Mouse (Mus musculus) midbrain, embryonic 15.5 days (tissue): ENCODE measurements around the gene Senp6. TPM values are rescaled to one million over a fixed set of nuclear protein-coding genes. Genes with fewer than 3 reads are reported as not detected.
A peak's percentile ranks its signal among the peaks of the same experiment; 100 is the strongest.
"Not testable (repeated sequence)": the region's sequence is repeated elsewhere in the genome, so short reads cannot be mapped to it uniquely, and the experiment has no call there.

Experiments
- ATAC-seq: fragments of 200-750 bp; cut with Nextera tagmentation; replicated peaks from 2 replicates; pipeline ENCODE4 v1.8.0; 2017; ENCODE audit warnings: moderate TSS enrichment
- H3K27ac ChIP-seq: fragments of 300-500 bp; sonication (generic); 2 replicates; pipeline ENCODE4 v1.5.1; 2015; ENCODE audit warnings: mild to moderate bottlenecking, inconsistent platforms
- H3K27me3 ChIP-seq: fragments of 300-500 bp; sonication (generic); replicated peaks from 2 replicates; pipeline ENCODE4 v1.6.1; 2015; ENCODE audit warnings: inconsistent platforms
- H3K36me3 ChIP-seq: fragments of 300-500 bp; sonication (generic); replicated peaks from 2 replicates; pipeline ENCODE4 v1.6.1; 2015; ENCODE audit warnings: inconsistent platforms
- H3K4me1 ChIP-seq: fragments of 300-500 bp; sonication (generic); 2 replicates; pipeline ENCODE4 v1.6.1; 2015; ENCODE audit warnings: inconsistent platforms
- H3K4me2 ChIP-seq: fragments of 300-500 bp; sonication (generic); 2 replicates; pipeline ENCODE4 v1.6.1; 2015; ENCODE audit warnings: inconsistent platforms, mild to moderate bottlenecking, moderate library complexity
- H3K4me3 ChIP-seq: fragments of 300-500 bp; sonication (generic); 2 replicates; pipeline ENCODE4 v1.5.1; 2015; ENCODE audit warnings: mild to moderate bottlenecking, inconsistent platforms
- H3K9ac ChIP-seq: fragments of 300-500 bp; sonication (generic); 2 replicates; pipeline ENCODE4 v1.6.1; 2015; ENCODE audit warnings: mild to moderate bottlenecking, inconsistent platforms
- H3K9me3 ChIP-seq: fragments of 300-500 bp; sonication (generic); 2 replicates; pipeline ENCODE4 v1.6.1; 2016; ENCODE audit warnings: inconsistent platforms
- whole genome bisulfite sequencing: fragments of 180-500 bp; shearing (Covaris S2); methylation state at CpG from one replicate; pipeline ENCODE4 v1.1.7; 2015; ENCODE audit warnings: mixed read lengths; 5-methylcytosine and 5-hydroxymethylcytosine counted together
- polyA plus RNA-seq: library from polyadenylated mRNA; unstranded; fragments of >200 nt; fragmentation: Nextera tagmentation; extraction: Ambion mirVana; gene quantifications from 2 replicates; pipeline ENCODE4 v1.2.1, GENCODE M21; 2015

Gene Senp6
- 54.7 and 55.0 TPM in 2 replicates for polyA plus RNA-seq

- Histone ChIP-seq H3K4me1 (peaks cover 28% of the 10 kb centered on the region), H3K36me3 (no peaks in the 10 kb centered on the region), H3K27ac (peak within 1 kb of the TSS; percentile 100), H3K4me2 (peak within 1 kb of the TSS; percentile 62), H3K4me3 (peak within 1 kb of the TSS; percentile 87), H3K9me3 (no peaks in the 10 kb centered on the region), H3K27me3 (no peaks in the 10 kb centered on the region), H3K9ac (peak within 1 kb of the TSS; percentile 98)
- under 1% methylated on average over 73 of the region's 74 CpGs for WGBS
- peak; percentile 93 for ATAC-seq
Observed at GRCm38 (mm10) chr9:80066367-80067220, at the start of gene Senp6. Senp6 (plus strand) TSS chr9:80066903.

DNA sequence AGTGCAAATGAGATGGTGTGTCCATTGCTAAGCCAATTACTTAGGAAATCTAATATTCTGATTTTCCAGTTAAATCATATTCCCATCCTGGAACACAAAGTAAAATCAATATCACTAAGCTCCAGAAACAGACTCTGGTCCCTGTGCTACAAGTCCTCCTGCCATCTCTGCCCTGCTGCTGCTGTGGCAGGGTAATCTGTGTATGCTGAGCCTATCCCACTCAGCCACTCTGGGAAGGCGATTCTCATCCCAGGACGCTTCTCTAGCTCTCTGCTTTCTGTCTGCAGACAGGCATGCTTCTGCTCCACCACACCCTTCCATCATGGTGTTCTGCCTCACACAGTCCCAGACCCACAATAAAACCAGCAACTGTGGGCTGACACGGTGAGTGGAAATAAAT, 46.3 kb upstream of the Senp6 start:
- Histone ChIP-seq H3K27me3 (no peaks in the 10 kb centered on the region), H3K27ac (no peak overlapping the region), H3K36me3 (no peaks in the 10 kb centered on the region), H3K9me3 (no peaks in the 10 kb centered on the region), H3K9ac (no peak overlapping the region), H3K4me2 (no peak overlapping the region), H3K4me1 (no peaks in the 10 kb centered on the region), H3K4me3 (no peak overlapping the region)
- WGBS: 67% methylated on average over 3 of the region's 3 CpGs
- ATAC-seq: no peak

- 28% methylated on average over 1 of the region's 1 CpGs for WGBS
- H3K27ac ChIP-seq: no peak overlapping the region
- no peaks in the 10 kb centered on the region for H3K4me1 ChIP-seq
- H3K9me3 ChIP-seq: no peaks in the 10 kb centered on the region
- no peak for ATAC-seq
- H3K27me3 ChIP-seq: no peaks in the 10 kb centered on the region
- no peak overlapping the region for H3K9ac ChIP-seq
- H3K4me3 ChIP-seq: no peak overlapping the region
- H3K4me2 ChIP-seq: no peak overlapping the region
- H3K36me3 ChIP-seq: no peaks in the 10 kb centered on the region
Observed at GRCm38 (mm10) chr9:80021648-80022047, 45.1 kb upstream of the Senp6 start.

- Histone ChIP-seq H3K4me2 (no peak overlapping the region), H3K9me3 (no peaks in the 10 kb centered on the region), H3K27ac (no peak overlapping the region), H3K36me3 (no peaks in the 10 kb centered on the region), H3K9ac (no peak overlapping the region), H3K27me3 (no peaks in the 10 kb centered on the region), H3K4me1 (no peaks in the 10 kb centered on the region), H3K4me3 (no peak overlapping the region)
- WGBS: 64% methylated on average over 8 of the region's 8 CpGs
- no peak for ATAC-seq
Observed at GRCm38 (mm10) chr9:80022821-80023220, 43.9 kb upstream of the Senp6 start.

DNA sequence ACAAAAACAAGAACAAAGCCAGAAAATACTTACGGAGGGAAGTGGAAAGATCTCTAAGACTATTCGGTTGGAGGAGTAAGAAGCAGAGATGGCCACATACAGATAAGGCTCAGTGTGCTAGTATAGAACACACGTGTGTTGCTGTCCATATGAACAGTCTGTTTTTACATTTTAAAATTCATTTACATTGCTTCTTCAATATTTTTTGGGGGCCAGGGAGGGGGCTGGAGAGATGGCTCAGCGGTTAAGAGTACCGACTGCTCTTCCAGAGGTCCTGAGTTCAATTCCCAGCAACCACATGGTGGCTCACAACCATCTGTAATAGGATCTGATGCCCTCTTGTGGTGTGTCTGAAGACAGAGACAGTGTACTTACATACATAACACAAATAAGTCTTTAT, 41.4 kb upstream of the Senp6 start:
- 94% methylated on average over 5 of the region's 5 CpGs for WGBS
- H3K4me2 ChIP-seq, H3K9ac ChIP-seq, H3K9me3 ChIP-seq, ATAC-seq, H3K4me1 ChIP-seq, H3K36me3 ChIP-seq, H3K27ac ChIP-seq, H3K4me3 ChIP-seq, H3K27me3 ChIP-seq: not testable (repeated sequence)

DNA sequence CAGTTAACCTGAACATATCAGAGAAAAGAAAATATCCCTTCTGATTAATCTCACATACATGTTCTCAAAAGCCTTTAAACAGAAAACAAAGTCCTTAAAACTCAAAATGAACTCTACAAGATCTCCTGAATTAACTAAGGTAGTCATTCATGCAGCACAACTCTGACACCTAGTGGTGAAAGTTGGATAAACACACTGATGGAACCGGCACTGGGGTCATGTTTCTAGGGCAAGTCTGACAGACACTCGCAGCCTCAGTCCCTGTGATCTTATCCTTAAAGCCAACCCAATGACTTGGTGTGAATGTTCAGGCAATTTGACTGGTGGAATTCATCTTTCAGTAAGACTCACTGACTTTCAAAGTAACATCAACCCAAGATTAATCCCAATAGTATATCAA, 40.7 kb upstream of the Senp6 start:
- no peak for ATAC-seq

DNA sequence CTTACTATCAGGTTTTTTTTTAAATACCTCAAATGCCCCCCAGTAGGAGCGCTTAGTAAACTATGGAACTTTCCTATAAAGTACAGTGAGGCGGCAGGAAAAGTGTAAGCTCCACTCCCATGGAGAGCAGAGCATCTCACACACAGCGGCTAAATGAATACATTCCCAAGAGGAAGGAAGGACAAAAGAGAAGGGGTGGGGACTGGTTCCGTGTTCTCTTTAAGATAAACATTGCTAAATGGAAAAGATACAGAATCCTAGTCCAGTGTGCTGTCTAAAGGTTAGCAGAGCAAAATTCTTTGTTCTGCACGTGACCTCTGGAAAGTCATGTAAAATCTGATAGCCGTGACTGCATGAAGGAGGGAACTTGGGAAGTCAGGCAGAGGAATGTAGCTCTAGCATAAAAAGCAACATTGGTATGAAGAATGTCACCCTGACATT, 40.1 kb upstream of the Senp6 start:
- Histone ChIP-seq H3K4me3 (no peak overlapping the region), H3K9me3 (no peaks in the 10 kb centered on the region), H3K4me1 (no peaks in the 10 kb centered on the region), H3K4me2 (no peak overlapping the region), H3K27ac (no peak overlapping the region), H3K27me3 (no peaks in the 10 kb centered on the region), H3K36me3 (no peaks in the 10 kb centered on the region), H3K9ac (no peak overlapping the region)
- ATAC-seq: no peak
- WGBS: 82% methylated on average over 6 of the region's 6 CpGs

More for the DNA sequence above, 40.7 kb upstream of the Senp6 start:
- no peaks in the 10 kb centered on the region for H3K27me3 ChIP-seq
- H3K27ac ChIP-seq: no peak overlapping the region
- H3K9me3 ChIP-seq: no peaks in the 10 kb centered on the region
- H3K9ac ChIP-seq: no peak overlapping the region
- H3K4me2 ChIP-seq: no peak overlapping the region
- no peaks in the 10 kb centered on the region for H3K36me3 ChIP-seq
- H3K4me1 ChIP-seq: no peaks in the 10 kb centered on the region
- no peak overlapping the region for H3K4me3 ChIP-seq
- 1% methylated on average over 2 of the region's 2 CpGs for WGBS

GRCm38 (mm10) chr9:80037262-80037996, 29.3 kb upstream of the Senp6 start:
- Histone ChIP-seq H3K9me3 (no peaks in the 10 kb centered on the region), H3K4me1 (no peaks in the 10 kb centered on the region), H3K36me3 (no peaks in the 10 kb centered on the region), H3K27ac (no peak overlapping the region), H3K9ac (no peak overlapping the region), H3K4me3 (no peak overlapping the region), H3K4me2 (no peak overlapping the region), H3K27me3 (no peaks in the 10 kb centered on the region)
- ATAC-seq: no peak
- 86% methylated on average over 13 of the region's 13 CpGs for WGBS

DNA sequence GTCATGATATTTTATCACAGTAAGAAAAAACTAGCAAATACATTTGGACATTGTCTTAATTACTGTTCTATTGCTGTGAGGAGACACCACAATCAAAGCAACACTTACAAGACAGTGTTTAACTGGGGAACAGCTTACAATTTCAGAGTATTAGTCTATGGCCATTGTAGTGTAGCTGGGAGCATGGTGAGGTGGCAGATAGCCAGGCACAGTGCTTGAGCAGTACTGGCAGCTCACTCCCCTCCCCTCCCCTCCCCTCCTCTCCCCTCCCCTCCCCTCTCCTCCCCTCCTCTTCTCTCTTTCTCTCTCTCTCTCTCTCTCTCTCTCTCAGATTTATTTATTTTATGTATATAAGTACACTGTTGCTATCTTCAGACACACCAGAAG, 28.7 kb upstream of the Senp6 start:
- Histone ChIP-seq H3K9ac (no peak overlapping the region), H3K9me3 (no peaks in the 10 kb centered on the region), H3K27ac (no peak overlapping the region), H3K4me3 (no peak overlapping the region), H3K4me2 (no peak overlapping the region), H3K4me1 (no peaks in the 10 kb centered on the region), H3K36me3 (no peaks in the 10 kb centered on the region), H3K27me3 (no peaks in the 10 kb centered on the region)
- ATAC-seq: no peak

DNA sequence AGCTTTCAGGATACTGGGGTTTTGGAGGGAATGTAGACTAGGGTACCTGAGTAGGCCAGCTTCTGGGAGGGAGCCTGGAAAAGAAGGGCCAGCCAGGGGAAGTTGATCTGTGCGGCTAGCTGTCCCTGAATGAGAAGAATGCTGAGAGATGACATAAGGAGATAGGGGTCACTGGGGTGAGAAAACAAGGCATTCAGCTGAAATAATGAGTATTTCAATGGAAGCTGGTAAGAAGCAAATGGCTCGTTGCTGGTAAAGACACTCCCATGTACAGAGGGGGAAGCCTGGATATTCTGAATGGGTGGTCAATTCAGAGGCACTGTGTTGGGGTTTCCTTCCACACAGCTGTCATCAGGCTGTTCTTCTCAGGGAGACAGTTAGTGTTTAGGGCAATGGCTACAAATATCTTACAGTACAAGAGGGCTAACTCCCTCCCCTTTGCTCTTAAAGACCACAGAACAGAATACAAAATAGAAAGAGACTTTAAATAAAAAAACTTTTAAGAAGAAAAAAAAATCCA, 27.3 kb upstream of the Senp6 start:
- Histone ChIP-seq H3K27me3 (no peaks in the 10 kb centered on the region), H3K9me3 (no peaks in the 10 kb centered on the region), H3K4me2 (no peak overlapping the region), H3K4me3 (no peak overlapping the region), H3K36me3 (no peaks in the 10 kb centered on the region), H3K27ac (no peak overlapping the region), H3K4me1 (no peaks in the 10 kb centered on the region), H3K9ac (no peak overlapping the region)
- no peak for ATAC-seq
- 8% methylated on average over 2 of the region's 2 CpGs for WGBS

- WGBS: 71% methylated on average over 4 of the region's 4 CpGs
- not testable (repeated sequence) for ATAC-seq, H3K4me1 ChIP-seq, H3K36me3 ChIP-seq, H3K27ac ChIP-seq, H3K9me3 ChIP-seq, H3K4me2 ChIP-seq, H3K4me3 ChIP-seq, H3K27me3 ChIP-seq, H3K9ac ChIP-seq
Observed at GRCm38 (mm10) chr9:80044301-80044700, 22.4 kb upstream of the Senp6 start.

- H3K4me3 ChIP-seq, H3K27me3 ChIP-seq, ATAC-seq, H3K9me3 ChIP-seq, H3K27ac ChIP-seq, H3K4me1 ChIP-seq, H3K36me3 ChIP-seq, H3K4me2 ChIP-seq, H3K9ac ChIP-seq: not testable (repeated sequence)
- WGBS: 45% methylated on average over 5 of the region's 5 CpGs
Observed at GRCm38 (mm10) chr9:80049271-80049670, 17.4 kb upstream of the Senp6 start.
